Mouse (Mus musculus) midbrain, embryonic 14.5 days (tissue): ENCODE measurements at regions not wholly inside any gene's neighbourhood (a gene's known extent, or its start where the extent isn't known, plus 50 kb on each side); places are given as distances from the start of the nearest gene placed in this dataset.

Experiments used
- ATAC-seq: fragments of 200-750 bp; cut with Nextera tagmentation; 2 replicates; pipeline ENCODE4 v1.8.0; 2017; ENCODE audit warnings: moderate number of reproducible peaks, moderate library complexity; ENCODE audit not compliant: low FRiP score, low TSS enrichment
- DNase-seq: peaks from one replicate; pipeline ENCODE4 v3.0.0-alpha.2; 2015
- H3K27ac ChIP-seq: fragments of 300-500 bp; sonication (generic); replicated peaks from 2 replicates; pipeline ENCODE4 v1.5.1; 2014; ENCODE audit warnings: mild to moderate bottlenecking, low read depth, low read length, moderate library complexity
- H3K27me3 ChIP-seq: fragments of 300-500 bp; sonication (generic); 2 replicates; pipeline ENCODE4 v1.6.1; 2014; ENCODE audit warnings: low read length, control low read depth, mixed read lengths; ENCODE audit not compliant: control insufficient read depth, insufficient read depth
- H3K36me3 ChIP-seq: fragments of 300-500 bp; sonication (generic); 2 replicates; pipeline ENCODE4 v1.6.1; 2014; ENCODE audit warnings: low read length, control low read depth; ENCODE audit not compliant: control insufficient read depth, insufficient read depth
- H3K4me1 ChIP-seq: fragments of 300-500 bp; sonication (generic); 2 replicates; pipeline ENCODE4 v1.6.1; 2014; ENCODE audit warnings: mild to moderate bottlenecking, antibody characterized with exemption, low read length, control low read depth; ENCODE audit not compliant: control insufficient read depth, insufficient read depth
- H3K4me2 ChIP-seq: fragments of 300-500 bp; sonication (generic); 2 replicates; pipeline ENCODE4 v1.6.1; 2014; ENCODE audit warnings: mild to moderate bottlenecking, low read length, moderate library complexity
- H3K4me3 ChIP-seq: fragments of 300-500 bp; sonication (generic); replicated peaks from 2 replicates; pipeline ENCODE4 v1.5.1; 2014; ENCODE audit warnings: low read depth, low read length
- H3K9ac ChIP-seq: fragments of 300-500 bp; sonication (generic); replicated peaks from 2 replicates; pipeline ENCODE4 v1.6.1; 2014; ENCODE audit warnings: mild to moderate bottlenecking, low read length, moderate library complexity
- H3K9me3 ChIP-seq: fragments of 300-500 bp; sonication (generic); 2 replicates; pipeline ENCODE4 v1.6.1; 2016; ENCODE audit warnings: low read length, control low read depth, mixed read lengths; ENCODE audit not compliant: control insufficient read depth
- WGBS: fragments of 180-500 bp; shearing (Covaris S2); extraction: QIAGEN DNeasy Blood & Tissue Kit; methylation state at CpG from one replicate; pipeline ENCODE4 v1.1.7; 2014; 5-methylcytosine and 5-hydroxymethylcytosine counted together

DNA sequence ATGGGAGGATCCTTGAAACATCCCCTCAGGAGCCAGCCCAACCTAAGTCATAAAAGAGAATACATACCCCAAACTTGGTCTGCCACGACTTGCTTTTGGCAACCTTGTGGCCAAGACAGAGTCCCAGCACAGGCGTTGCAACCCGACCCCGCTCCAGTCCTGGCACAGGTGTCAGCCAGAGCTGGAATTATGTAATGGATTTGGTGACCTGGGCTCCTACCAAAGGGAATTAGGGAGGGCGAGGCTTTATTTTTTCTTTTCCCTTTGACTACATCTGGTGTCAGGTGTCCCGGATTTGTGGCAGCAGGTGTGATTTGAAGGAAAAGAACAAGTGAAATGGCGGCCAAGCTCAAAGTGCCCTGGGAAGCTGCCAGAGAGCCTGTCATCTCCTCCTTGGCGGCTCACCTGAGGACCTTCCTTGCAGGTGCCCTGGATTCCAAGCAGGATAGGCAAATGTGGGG, 212.9 kb downstream of the Mef2c start:
- Histone ChIP-seq H3K4me1 (peaks cover 11% of the 10 kb centered on the region; the same call in 1 of the 2 replicates), H3K27ac (peak overlapping the region; percentile 75), H3K4me2 (peak overlapping the region; percentile 86), H3K36me3 (no peaks in the 10 kb centered on the region), H3K9ac (peak overlapping the region; percentile 75), H3K4me3 (peak overlapping the region; percentile 86), H3K9me3 (no peaks in the 10 kb centered on the region), H3K27me3 (peaks cover 35% of the 10 kb centered on the region)
- no peak for ATAC-seq
- 6% methylated on average over 8 of the region's 8 CpGs for WGBS
- DNase-seq = peak; percentile 47

DNA sequence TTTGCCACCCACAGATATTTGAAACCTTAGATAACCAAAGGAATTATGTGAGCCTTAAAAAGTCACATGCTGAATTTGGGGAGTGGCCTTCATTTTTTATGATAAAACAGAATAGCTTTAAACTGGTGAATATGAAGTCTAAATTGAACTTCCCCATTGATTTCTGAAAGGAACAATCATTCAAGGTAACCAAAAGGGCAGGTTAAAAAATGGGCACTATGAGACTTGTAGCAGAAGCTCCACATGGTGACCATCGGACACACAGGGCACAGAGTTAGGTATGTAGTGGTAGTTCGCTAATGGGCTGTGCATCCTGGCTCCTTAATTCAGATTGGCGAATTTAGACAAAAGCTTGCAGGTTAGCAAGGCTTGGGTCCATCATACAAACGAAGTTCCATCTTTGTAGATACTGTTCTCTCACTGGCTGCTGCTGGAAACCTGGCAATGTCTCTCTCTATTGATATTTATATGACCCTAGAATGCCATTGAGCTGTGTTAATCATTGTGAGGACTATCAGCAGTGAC, 213.9 kb downstream of the Mef2c start:
- Histone ChIP-seq H3K27me3 (peaks cover 33% of the 10 kb centered on the region), H3K9me3 (no peaks in the 10 kb centered on the region), H3K4me2 (peak overlapping the region; percentile 86), H3K36me3 (no peaks in the 10 kb centered on the region), H3K4me1 (peaks cover 11% of the 10 kb centered on the region; the same call in 1 of the 2 replicates), H3K4me3 (peak overlapping the region; percentile 86), H3K9ac (peak overlapping the region; percentile 95), H3K27ac (peak overlapping the region; percentile 100)
- DNase-seq (peak; percentile 42), ATAC-seq (no peak)
- 26% methylated on average over 4 of the region's 4 CpGs for WGBS

GRCm38 (mm10) chr13:83718431-83719410, 214.9 kb downstream of the Mef2c start:
- peaks cover 25% of the 10 kb centered on the region for H3K27me3 ChIP-seq
- no peaks in the 10 kb centered on the region for H3K9me3 ChIP-seq
- DNase-seq = peak; percentile 57
- 11% methylated on average over 10 of the region's 10 CpGs for WGBS
- ATAC-seq = no peak
- H3K36me3 ChIP-seq = no peaks in the 10 kb centered on the region
- peak overlapping the region; percentile 86 for H3K4me2 ChIP-seq
- peak overlapping the region; percentile 86 for H3K4me3 ChIP-seq
- peak overlapping the region; percentile 95 for H3K9ac ChIP-seq
- peak overlapping the region; percentile 100 for H3K27ac ChIP-seq
- H3K4me1 ChIP-seq = peaks cover 11% of the 10 kb centered on the region; the same call in 1 of the 2 replicates

- ATAC-seq (no peak), DNase-seq (peak; percentile 81)
- WGBS = 3% methylated on average over 24 of the region's 24 CpGs
Observed at GRCm38 (mm10) chr13:83719635-83720291, 215.9 kb downstream of the Mef2c start.

GRCm38 (mm10) chr13:83720352-83720751, 216.5 kb downstream of the Mef2c start:
- no peaks in the 10 kb centered on the region for H3K36me3 ChIP-seq
- peak; percentile 61 for DNase-seq
- H3K4me3 ChIP-seq = peak overlapping the region; percentile 86
- H3K9ac ChIP-seq = peak overlapping the region; percentile 95
- H3K27me3 ChIP-seq = peaks cover 20% of the 10 kb centered on the region
- ATAC-seq = no peak
- H3K4me1 ChIP-seq = peaks cover 11% of the 10 kb centered on the region; the same call in 1 of the 2 replicates
- H3K4me2 ChIP-seq = peak overlapping the region; percentile 86
- no peaks in the 10 kb centered on the region for H3K9me3 ChIP-seq
- peak overlapping the region; percentile 100 for H3K27ac ChIP-seq
- 1% methylated on average over 12 of the region's 12 CpGs for WGBS

More at GRCm38 (mm10) chr13:83719635-83720291, 215.9 kb downstream of the Mef2c start:
- Histone ChIP-seq H3K9me3 (no peaks in the 10 kb centered on the region), H3K4me3 (peak overlapping the region; percentile 86), H3K27me3 (peaks cover 20% of the 10 kb centered on the region), H3K36me3 (no peaks in the 10 kb centered on the region), H3K4me1 (peaks cover 11% of the 10 kb centered on the region; the same call in 1 of the 2 replicates), H3K4me2 (peak overlapping the region; percentile 86), H3K9ac (peak overlapping the region; percentile 95), H3K27ac (peak overlapping the region; percentile 100)

GRCm38 (mm10) chr13:83720883-83721371, 217.1 kb downstream of the Mef2c start:
- H3K4me1 ChIP-seq = peaks cover 11% of the 10 kb centered on the region; the same call in 1 of the 2 replicates
- peak overlapping the region; percentile 100 for H3K27ac ChIP-seq
- 1% methylated on average over 30 of the region's 30 CpGs for WGBS
- peak overlapping the region; percentile 86 for H3K4me3 ChIP-seq
- no peaks in the 10 kb centered on the region for H3K36me3 ChIP-seq
- no peaks in the 10 kb centered on the region for H3K9me3 ChIP-seq
- peak overlapping the region; percentile 95 for H3K9ac ChIP-seq
- ATAC-seq (peak; percentile 84), DNase-seq (peak; percentile 93)
- H3K4me2 ChIP-seq = peak overlapping the region; percentile 86
- peaks cover 20% of the 10 kb centered on the region for H3K27me3 ChIP-seq

GRCm38 (mm10) chr13:83721563-83721962, 217.7 kb downstream of the Mef2c start:
- Histone ChIP-seq H3K4me3 (peak overlapping the region; percentile 86), H3K4me1 (0 out of 2 replicates have a peak, but pooled peaks cover 6% of the 10 kb centered on the region), H3K9me3 (no peaks in the 10 kb centered on the region), H3K9ac (peak overlapping the region; percentile 95), H3K27ac (peak overlapping the region; percentile 100), H3K4me2 (peak overlapping the region; percentile 86), H3K27me3 (peaks cover 18% of the 10 kb centered on the region), H3K36me3 (no peaks in the 10 kb centered on the region)
- under 1% methylated on average over 14 of the region's 14 CpGs for WGBS
- DNase-seq (peak; percentile 72), ATAC-seq (peak; percentile 13)

GRCm38 (mm10) chr13:83722241-83722640, 218.4 kb downstream of the Mef2c start:
- Histone ChIP-seq H3K36me3 (no peaks in the 10 kb centered on the region), H3K4me2 (peak overlapping the region; percentile 86), H3K4me3 (peak overlapping the region; percentile 86), H3K9ac (peak overlapping the region; percentile 95), H3K27ac (peak overlapping the region; percentile 100), H3K9me3 (no peaks in the 10 kb centered on the region), H3K27me3 (peaks cover 12% of the 10 kb centered on the region), H3K4me1 (0 out of 2 replicates have a peak, but pooled peaks cover 5% of the 10 kb centered on the region)
- ATAC-seq (no peak), DNase-seq (peak; percentile 79)
- 5% methylated on average over 7 of the region's 7 CpGs for WGBS
